Mouse (Mus musculus): ENCODE measurements around the gene Chgb. TPM values are rescaled to one million over a fixed set of nuclear protein-coding genes. Genes with fewer than 3 reads are reported as not detected.
A peak's percentile ranks its signal among the peaks of the same experiment; 100 is the strongest.

Chgb gene
- polyA plus RNA-seq, 1 experiment from 2014 or later, result 0.30 TPM

DNA sequence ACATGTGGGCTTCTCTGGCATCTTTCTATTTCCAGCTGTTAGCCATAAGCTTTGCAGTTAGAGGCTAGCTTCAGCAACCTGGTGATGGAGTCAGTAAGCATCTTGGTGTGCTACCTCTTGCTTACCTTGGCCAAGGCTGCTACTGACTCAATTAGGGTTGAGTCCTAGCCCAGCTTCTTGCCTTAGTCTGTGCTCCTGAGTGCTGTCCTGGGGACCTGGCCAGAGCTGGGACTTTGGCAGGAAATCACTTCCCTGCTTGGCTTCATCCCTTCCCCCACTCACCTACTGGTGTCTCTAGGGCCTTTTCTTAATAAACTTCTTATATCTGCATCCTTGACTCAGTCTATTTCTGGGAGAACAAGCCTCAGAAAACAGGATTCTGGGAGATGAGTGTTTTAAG is 30.4 kb upstream of the Chgb start:
- Histone ChIP-seq H3K4me1 (ENCODE audit: control insufficient read depth in 2 of 2, insufficient read depth in 2 of 2, low read length in 2 of 2) (peaks cover 0 to 5% of the 10 kb centered on the region in 2 experiments; a peak in 1 of 4 replicates), H3K4me3 (ENCODE audit: control insufficient read depth in 1 of 2, insufficient read depth in 1 of 2, low read depth in 1 of 2, low read length in 2 of 2) (no peak overlapping the region), H3K9me3 (ENCODE audit: control insufficient read depth, low read length) (no peaks in the 10 kb centered on the region), H3K27me3 (ENCODE audit: control insufficient read depth, insufficient read depth, low read length) (no peaks in the 10 kb centered on the region), H3K36me3 (ENCODE audit: control insufficient read depth, insufficient read depth, low read length) (peaks cover 2% of the 10 kb centered on the region; the same call in 1 of the 2 replicates), H3K27ac (replicated peaks in 1 of 2; ENCODE audit: control insufficient read depth in 1 of 2, insufficient read depth in 1 of 2, low read depth in 2 of 2, low read length in 2 of 2) (no peak overlapping the region), H3K4me2 (ENCODE audit: low read length) (no peak overlapping the region), H3K9ac (ENCODE audit: low read length) (no peak overlapping the region)
- ATAC-seq (ENCODE audit: insufficient number of reproducible peaks, insufficient read depth, low FRiP score, low read depth), result no peak

GRCm38 (mm10) chr2:132751141-132752066 is 29.7 kb upstream of the Chgb start:
- WGBS, result 70% methylated on average over 15 of the region's 15 CpGs
- Histone ChIP-seq H3K4me3 (ENCODE audit: control insufficient read depth in 1 of 2, insufficient read depth in 1 of 2, low read depth in 1 of 2, low read length in 2 of 2) (no peak overlapping the region), H3K4me1 (ENCODE audit: control insufficient read depth in 2 of 2, insufficient read depth in 2 of 2, low read length in 2 of 2) (peaks cover 0 to 5% of the 10 kb centered on the region in 2 experiments; a peak in 1 of 4 replicates), H3K27me3 (ENCODE audit: control insufficient read depth, insufficient read depth, low read length) (no peaks in the 10 kb centered on the region), H3K4me2 (ENCODE audit: low read length) (no peak overlapping the region), H3K27ac (replicated peaks in 1 of 2; ENCODE audit: control insufficient read depth in 1 of 2, insufficient read depth in 1 of 2, low read depth in 2 of 2, low read length in 2 of 2) (no peak overlapping the region), H3K9me3 (ENCODE audit: control insufficient read depth, low read length) (no peaks in the 10 kb centered on the region), H3K36me3 (ENCODE audit: control insufficient read depth, insufficient read depth, low read length) (peaks cover 2% of the 10 kb centered on the region; the same call in 1 of the 2 replicates), H3K9ac (ENCODE audit: low read length) (no peak overlapping the region)
- no peak for ATAC-seq (ENCODE audit: insufficient number of reproducible peaks, insufficient read depth, low FRiP score, low read depth)

DNA sequence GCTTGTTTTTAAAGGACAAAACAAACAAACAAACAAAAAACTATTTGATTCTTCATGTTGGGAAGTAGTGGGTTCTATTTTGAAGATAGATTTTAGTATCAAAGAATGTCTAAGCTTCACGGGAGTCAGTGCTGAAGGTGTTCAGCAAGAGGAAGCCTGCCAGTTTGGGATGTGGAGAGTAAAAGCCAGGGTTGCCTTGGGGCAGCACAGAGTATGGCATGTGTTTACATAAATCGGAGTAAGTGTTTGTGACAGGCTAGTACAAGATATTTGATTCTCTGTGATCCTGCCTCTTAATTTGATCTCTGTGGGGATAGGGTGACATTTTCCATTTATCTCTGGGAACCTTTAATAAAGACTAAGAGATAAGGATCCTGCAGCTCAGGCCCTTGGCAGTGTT is 28.7 kb upstream of the Chgb start:
- peaks cover 3 to 5% of the 10 kb centered on the region in 2 experiments; a peak in 2 of 4 replicates for H3K4me1 ChIP-seq (ENCODE audit: control insufficient read depth in 2 of 2, insufficient read depth in 2 of 2, low read length in 2 of 2)
- no peak overlapping the region for H3K9ac ChIP-seq (ENCODE audit: low read length)
- no peak overlapping the region for H3K27ac ChIP-seq (replicated peaks in 1 of 2; ENCODE audit: control insufficient read depth in 1 of 2, insufficient read depth in 1 of 2, low read depth in 2 of 2, low read length in 2 of 2)
- no peak overlapping the region for H3K4me3 ChIP-seq (ENCODE audit: control insufficient read depth in 1 of 2, insufficient read depth in 1 of 2, low read depth in 1 of 2, low read length in 2 of 2)
- H3K36me3 ChIP-seq (ENCODE audit: control insufficient read depth, insufficient read depth, low read length), result peaks cover 2% of the 10 kb centered on the region; the same call in 1 of the 2 replicates
- no peaks in the 10 kb centered on the region for H3K9me3 ChIP-seq (ENCODE audit: control insufficient read depth, low read length)
- WGBS, result 65% methylated on average over 2 of the region's 2 CpGs
- ATAC-seq (ENCODE audit: insufficient number of reproducible peaks, insufficient read depth, low FRiP score, low read depth), result no peak
- H3K27me3 ChIP-seq (ENCODE audit: control insufficient read depth, insufficient read depth, low read length), result no peaks in the 10 kb centered on the region
- H3K4me2 ChIP-seq (ENCODE audit: low read length), result no peak overlapping the region

DNA sequence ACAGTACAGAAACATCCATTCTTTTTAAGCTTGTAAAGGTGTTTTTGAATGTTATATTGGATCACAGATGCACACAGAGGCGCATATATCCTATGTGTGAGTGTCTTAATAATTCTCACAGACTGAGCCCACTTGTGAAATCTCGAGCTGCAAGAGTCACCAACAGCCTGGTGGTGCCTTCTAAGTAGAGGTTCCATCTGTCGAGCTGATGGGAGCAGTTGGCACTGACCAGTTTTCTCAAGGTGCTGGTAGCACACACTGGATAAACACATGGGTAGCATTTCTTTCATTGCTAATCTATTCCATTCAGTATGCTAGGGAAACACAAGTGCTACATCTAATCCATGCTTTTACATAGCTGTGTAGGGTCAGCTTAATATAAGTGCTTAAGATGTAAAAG is 27.9 kb upstream of the Chgb start:
- ATAC-seq (ENCODE audit: insufficient number of reproducible peaks, insufficient read depth, low FRiP score, low read depth), result no peak
- no peaks in the 10 kb centered on the region for H3K27me3 ChIP-seq (ENCODE audit: control insufficient read depth, insufficient read depth, low read length)
- no peak overlapping the region for H3K4me2 ChIP-seq (ENCODE audit: low read length)
- 75% methylated on average over 3 of the region's 3 CpGs for WGBS
- H3K4me1 ChIP-seq (ENCODE audit: control insufficient read depth in 2 of 2, insufficient read depth in 2 of 2, low read length in 2 of 2), result peaks cover 3 to 5% of the 10 kb centered on the region in 2 experiments; a peak in 2 of 4 replicates
- no peak overlapping the region for H3K9ac ChIP-seq (ENCODE audit: low read length)
- H3K4me3 ChIP-seq (ENCODE audit: control insufficient read depth in 1 of 2, insufficient read depth in 1 of 2, low read depth in 1 of 2, low read length in 2 of 2), result no peak overlapping the region
- H3K36me3 ChIP-seq (ENCODE audit: control insufficient read depth, insufficient read depth, low read length), result peaks cover 2% of the 10 kb centered on the region; the same call in 1 of the 2 replicates
- H3K27ac ChIP-seq (replicated peaks in 1 of 2; ENCODE audit: control insufficient read depth in 1 of 2, insufficient read depth in 1 of 2, low read depth in 2 of 2, low read length in 2 of 2), result no peak overlapping the region
- no peaks in the 10 kb centered on the region for H3K9me3 ChIP-seq (ENCODE audit: control insufficient read depth, low read length)

- H3K36me3 ChIP-seq (ENCODE audit: control insufficient read depth, insufficient read depth, low read length), result no peaks in the 10 kb centered on the region
- WGBS, result 68% methylated on average over 5 of the region's 5 CpGs
- H3K9me3 ChIP-seq (ENCODE audit: control insufficient read depth, low read length), result no peaks in the 10 kb centered on the region
- ATAC-seq (ENCODE audit: insufficient number of reproducible peaks, insufficient read depth, low FRiP score, low read depth), result no peak
- no peak overlapping the region for H3K4me2 ChIP-seq (ENCODE audit: low read length)
- H3K4me1 ChIP-seq (ENCODE audit: control insufficient read depth in 2 of 2, insufficient read depth in 2 of 2, low read length in 2 of 2), result peaks cover 3 to 5% of the 10 kb centered on the region in 2 experiments; a peak in 3 of 4 replicates
- H3K9ac ChIP-seq (ENCODE audit: low read length), result no peak overlapping the region
- H3K27ac ChIP-seq (replicated peaks in 1 of 2; ENCODE audit: control insufficient read depth in 1 of 2, insufficient read depth in 1 of 2, low read depth in 2 of 2, low read length in 2 of 2), result no peak overlapping the region
- H3K27me3 ChIP-seq (ENCODE audit: control insufficient read depth, insufficient read depth, low read length), result no peaks in the 10 kb centered on the region
- no peak overlapping the region for H3K4me3 ChIP-seq (ENCODE audit: control insufficient read depth in 1 of 2, insufficient read depth in 1 of 2, low read depth in 1 of 2, low read length in 2 of 2)
Measured at GRCm38 (mm10) chr2:132757911-132758310, 23.2 kb upstream of the Chgb start.

DNA sequence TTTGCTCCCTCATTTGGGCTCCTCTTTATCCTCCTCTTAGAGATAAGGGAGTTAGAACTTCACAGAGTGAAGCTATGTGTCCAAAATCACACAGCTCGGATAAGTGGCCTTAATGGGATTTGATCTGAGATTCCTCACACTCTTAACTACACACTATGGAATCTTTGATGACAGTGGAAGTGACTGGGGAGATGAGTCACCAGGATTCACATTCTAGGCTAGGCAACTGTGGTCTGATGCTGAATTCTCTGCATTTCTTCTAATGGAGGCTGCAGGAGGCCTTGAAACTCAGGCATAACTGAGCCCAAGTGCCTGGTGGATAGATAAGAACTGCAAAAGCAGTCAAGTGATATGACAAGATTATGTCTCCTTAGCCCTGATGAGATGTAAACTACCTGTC is 10.3 kb upstream of the Chgb start:
- Histone ChIP-seq H3K4me1 (ENCODE audit: control insufficient read depth in 2 of 2, insufficient read depth in 2 of 2, low read length in 2 of 2) (no peaks in the 10 kb centered on the region), H3K27ac (replicated peaks in 1 of 2; ENCODE audit: control insufficient read depth in 1 of 2, insufficient read depth in 1 of 2, low read depth in 2 of 2, low read length in 2 of 2) (no peak overlapping the region), H3K36me3 (ENCODE audit: control insufficient read depth, insufficient read depth, low read length) (no peaks in the 10 kb centered on the region), H3K4me2 (ENCODE audit: low read length) (no peak overlapping the region), H3K27me3 (ENCODE audit: control insufficient read depth, insufficient read depth, low read length) (no peaks in the 10 kb centered on the region), H3K9ac (ENCODE audit: low read length) (no peak overlapping the region), H3K9me3 (ENCODE audit: control insufficient read depth, low read length) (no peaks in the 10 kb centered on the region), H3K4me3 (ENCODE audit: control insufficient read depth in 1 of 2, insufficient read depth in 1 of 2, low read depth in 1 of 2, low read length in 2 of 2) (no peak overlapping the region)
- ATAC-seq (ENCODE audit: insufficient number of reproducible peaks, insufficient read depth, low FRiP score, low read depth), result no peak
- WGBS, result 14% methylated on average over 1 of the region's 1 CpGs

DNA sequence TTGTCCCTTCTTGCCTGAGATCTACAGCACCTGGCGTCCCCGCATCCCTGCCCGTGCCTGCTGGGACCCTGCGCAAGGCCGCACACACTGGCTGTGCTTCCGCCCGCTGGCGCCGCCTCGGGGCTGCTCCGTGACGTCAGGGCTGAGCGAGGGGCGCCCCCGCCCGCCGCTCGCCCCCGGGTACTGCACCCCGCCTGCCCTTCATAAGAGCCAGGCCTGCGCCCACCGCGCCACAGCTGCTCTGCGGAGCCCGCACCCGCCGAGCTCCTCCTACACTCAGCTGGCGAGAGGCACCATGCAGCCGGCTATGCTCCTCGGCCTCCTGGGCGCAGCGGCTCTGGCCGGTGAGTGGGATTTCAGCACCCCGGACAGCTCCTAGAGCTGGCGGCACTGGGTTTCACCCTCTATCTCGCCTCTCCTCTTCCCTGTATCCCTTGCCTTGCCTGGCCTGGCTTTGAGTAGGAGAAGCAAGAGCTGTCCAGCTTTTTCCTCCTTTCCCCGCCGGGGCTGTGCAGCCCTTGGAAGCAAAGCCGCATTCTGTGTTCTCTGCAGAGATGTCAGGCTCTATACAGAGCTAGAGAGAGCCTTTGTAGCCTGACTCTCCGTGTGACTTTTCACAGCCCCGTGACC is 476 bp downstream of the Chgb start:
- Histone ChIP-seq H3K4me2 (ENCODE audit: low read length) (peak overlapping the region; percentile 79), H3K36me3 (ENCODE audit: control insufficient read depth, insufficient read depth, low read length) (no peaks in the 10 kb centered on the region), H3K4me1 (ENCODE audit: control insufficient read depth in 2 of 2, insufficient read depth in 2 of 2, low read length in 2 of 2) (peaks cover 0 to 4% of the 10 kb centered on the region in 2 experiments; a peak in 2 of 4 replicates), H3K27me3 (ENCODE audit: control insufficient read depth, insufficient read depth, low read length) (peaks cover 19% of the 10 kb centered on the region), H3K9me3 (ENCODE audit: control insufficient read depth, low read length) (no peaks in the 10 kb centered on the region), H3K4me3 (ENCODE audit: control insufficient read depth in 1 of 2, insufficient read depth in 1 of 2, low read depth in 1 of 2, low read length in 2 of 2) (peak overlapping the region; percentile 26 to 42), H3K27ac (replicated peaks in 1 of 2; ENCODE audit: control insufficient read depth in 1 of 2, insufficient read depth in 1 of 2, low read depth in 2 of 2, low read length in 2 of 2) (no peak overlapping the region), H3K9ac (ENCODE audit: low read length) (no peak overlapping the region)
- ATAC-seq (ENCODE audit: insufficient number of reproducible peaks, insufficient read depth, low FRiP score, low read depth), result peak; percentile 96
- under 1% methylated on average over 40 of the region's 41 CpGs for WGBS

All from heart, embryonic 14.5 days (tissue).